Mouse (Mus musculus): ENCODE data around the gene Ttll9. TPM values are rescaled to one million over a fixed set of nuclear protein-coding genes. Genes with fewer than 3 reads are reported as not detected.
A peak's percentile ranks its signal among the peaks of the same experiment; 100 is the strongest.

Ttll9 gene
- total RNA-seq, 2 experiments from 2014 or later = 2.6 to 3.4 TPM

GRCm38 (mm10) chr2:152941106-152941505 is 21.2 kb upstream of the Ttll9 start:
- DNase-seq (ENCODE audit: low spot score in 2 of 2) = no peak

- no peak for DNase-seq (ENCODE audit: low spot score in 2 of 2)
These were observed 20.5 kb upstream of the Ttll9 start for GRCm38 (mm10) chr2:152941776-152942175.

GRCm38 (mm10) chr2:152942898-152943515 is 19.3 kb upstream of the Ttll9 start:
- no peak for DNase-seq (ENCODE audit: low spot score in 2 of 2)

DNA sequence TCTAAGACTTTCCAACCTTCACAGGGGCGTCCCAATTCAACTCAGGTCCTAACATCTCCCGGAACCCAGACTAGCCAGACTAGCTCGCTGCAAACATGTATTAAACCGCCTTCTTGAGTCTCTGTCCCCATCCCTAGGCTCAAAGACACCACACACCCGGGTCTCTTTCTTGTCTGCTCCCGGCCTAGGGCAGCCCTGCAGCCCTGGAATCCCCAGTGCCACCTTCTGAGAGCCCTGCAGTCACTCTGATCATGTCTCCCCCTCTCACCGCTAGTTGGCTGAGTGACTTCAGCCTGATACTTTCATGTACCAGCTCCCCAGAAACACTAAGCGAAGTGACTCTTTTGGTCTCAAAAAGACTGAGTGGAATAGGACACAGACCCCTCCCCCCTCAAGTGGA is 18.7 kb upstream of the Ttll9 start:
- DNase-seq (ENCODE audit: low spot score in 2 of 2) = no peak

GRCm38 (mm10) chr2:152944013-152944412 is 18.3 kb upstream of the Ttll9 start:
- no peak for DNase-seq (ENCODE audit: low spot score in 2 of 2)

DNA sequence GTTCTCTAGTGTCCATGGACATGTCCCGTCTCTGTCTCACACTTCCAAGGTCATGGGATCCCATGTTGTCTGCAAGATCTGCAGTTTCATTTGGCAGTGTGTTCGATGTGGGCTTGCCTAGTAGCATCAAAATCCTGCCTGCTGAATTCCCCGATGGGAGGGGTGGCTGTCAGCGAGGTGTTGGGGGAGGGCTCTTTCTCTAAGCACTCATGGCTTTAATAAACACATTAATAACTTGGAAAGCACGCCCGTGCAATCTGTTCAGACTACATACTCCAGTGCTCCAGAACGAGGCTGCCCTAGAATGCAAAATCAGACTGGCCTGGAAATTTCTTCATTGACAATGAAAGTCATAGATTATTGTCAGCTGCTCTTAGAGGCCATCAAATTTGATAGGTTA is 15.2 kb upstream of the Ttll9 start:
- peak in 1 of 2 experiments; percentile 58 for DNase-seq (ENCODE audit: low spot score in 2 of 2)

- no peak for DNase-seq (ENCODE audit: low spot score in 2 of 2)
These were observed 13.8 kb upstream of the Ttll9 start for GRCm38 (mm10) chr2:152948438-152949020.

DNA sequence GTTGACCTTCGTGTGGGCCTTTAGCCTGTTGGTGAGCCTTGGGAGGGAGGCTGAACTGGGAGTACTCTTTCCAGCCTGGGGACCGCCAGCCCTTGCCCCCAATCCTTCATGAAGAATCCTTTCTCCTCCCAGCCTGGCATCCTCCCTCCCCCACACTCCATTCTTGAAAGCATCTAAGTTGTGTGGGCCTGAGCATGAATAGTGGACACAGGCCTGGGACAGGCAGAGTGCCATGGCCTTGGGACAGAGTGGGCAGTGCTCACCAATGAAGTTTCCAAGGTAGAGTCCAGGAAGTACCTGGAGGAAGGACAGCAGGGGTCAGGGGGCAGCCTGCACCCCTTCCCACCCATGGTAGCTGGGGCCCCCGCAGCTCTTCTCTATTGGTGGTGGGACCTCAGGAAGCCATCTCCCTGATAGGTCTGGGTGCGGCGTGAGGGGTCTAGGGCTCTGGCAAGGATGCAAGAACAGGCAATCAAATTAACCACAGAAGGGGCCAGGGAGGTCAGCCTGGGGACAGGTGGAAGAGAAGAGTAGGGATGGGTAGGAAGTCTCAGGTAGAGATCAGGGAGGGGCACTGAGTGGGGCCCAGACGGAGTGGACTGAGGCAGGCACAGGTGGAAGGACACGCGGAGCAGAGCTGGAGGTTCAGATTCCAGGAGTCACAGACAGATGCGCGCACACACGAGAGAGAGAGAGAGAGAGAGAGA is 11.8 kb upstream of the Ttll9 start:
- no peak for DNase-seq (ENCODE audit: low spot score in 2 of 2)

GRCm38 (mm10) chr2:152951065-152951849 is 11.0 kb upstream of the Ttll9 start, which contains the start of gene Dusp15:
TSS of gene Dusp15 (minus strand) at chr2:152951698.
- DNase-seq (ENCODE audit: low spot score in 2 of 2) = peak; percentile 68 to 76

DNA sequence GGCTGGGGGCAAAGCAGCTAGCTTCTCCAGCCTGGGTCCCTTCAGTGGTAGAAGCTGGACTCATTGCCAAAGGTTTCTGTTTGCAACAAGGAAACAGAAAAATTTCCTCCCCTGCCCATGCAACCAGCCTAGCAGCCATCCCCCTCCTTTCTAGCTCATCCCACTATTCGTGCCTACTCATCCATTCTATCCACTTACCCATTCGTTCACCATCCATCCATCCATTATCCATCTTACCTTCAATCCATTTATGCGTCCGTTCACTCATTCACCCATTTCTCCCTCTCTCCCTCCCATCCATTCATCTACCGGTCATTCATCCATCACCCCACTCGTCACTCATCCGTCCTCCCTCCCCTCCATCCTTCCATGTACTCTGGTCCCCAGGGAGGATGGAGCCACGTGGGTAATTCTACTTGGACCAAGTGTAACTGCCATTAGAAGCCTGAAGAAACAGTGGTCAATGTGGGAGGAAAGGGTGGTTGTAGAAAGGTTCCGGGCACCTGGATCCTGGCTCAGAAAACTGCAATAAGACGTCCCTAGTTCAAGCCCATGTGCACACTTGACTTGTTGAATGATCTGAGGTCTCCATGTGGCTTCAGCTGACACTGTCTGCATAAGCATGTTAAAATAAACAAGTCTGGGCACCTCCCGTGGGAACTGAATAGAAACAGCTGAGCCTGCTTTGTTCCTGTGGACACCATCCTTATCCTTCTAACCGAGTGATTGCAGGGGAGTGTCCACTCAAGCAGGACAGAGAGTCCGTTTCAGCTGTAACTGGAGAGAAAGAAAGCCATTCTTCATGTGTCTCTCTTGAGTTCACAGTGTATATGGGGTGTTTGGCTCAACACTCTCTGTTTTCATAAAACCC is 10.2 kb upstream of the Ttll9 start:
- no peak for DNase-seq (ENCODE audit: low spot score in 2 of 2)

GRCm38 (mm10) chr2:152958116-152958515 is 4.2 kb upstream of the Ttll9 start:
- no peak for DNase-seq (ENCODE audit: low spot score in 2 of 2)

DNA sequence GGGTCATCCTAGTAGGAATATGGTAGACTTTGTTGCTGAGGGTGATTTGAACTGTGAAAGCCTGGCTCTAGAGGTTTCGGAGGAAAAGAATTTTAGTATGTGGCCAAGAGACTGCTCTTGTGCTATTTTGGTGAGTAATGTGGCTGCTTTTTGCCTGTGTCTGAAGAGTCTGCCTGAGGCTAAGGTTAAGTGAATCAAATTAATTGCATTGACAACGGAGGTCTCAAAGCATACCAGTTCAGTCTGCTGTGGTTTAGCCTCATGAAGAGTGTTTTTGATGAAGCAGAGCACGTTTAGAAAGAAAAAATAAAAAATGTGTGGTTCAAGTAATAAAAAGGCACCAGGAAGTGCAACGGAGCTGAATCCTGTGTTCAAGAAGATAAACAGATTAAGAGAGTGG is 3.3 kb downstream of the Ttll9 start:
- no peak for DNase-seq (ENCODE audit: low spot score in 2 of 2)

DNA sequence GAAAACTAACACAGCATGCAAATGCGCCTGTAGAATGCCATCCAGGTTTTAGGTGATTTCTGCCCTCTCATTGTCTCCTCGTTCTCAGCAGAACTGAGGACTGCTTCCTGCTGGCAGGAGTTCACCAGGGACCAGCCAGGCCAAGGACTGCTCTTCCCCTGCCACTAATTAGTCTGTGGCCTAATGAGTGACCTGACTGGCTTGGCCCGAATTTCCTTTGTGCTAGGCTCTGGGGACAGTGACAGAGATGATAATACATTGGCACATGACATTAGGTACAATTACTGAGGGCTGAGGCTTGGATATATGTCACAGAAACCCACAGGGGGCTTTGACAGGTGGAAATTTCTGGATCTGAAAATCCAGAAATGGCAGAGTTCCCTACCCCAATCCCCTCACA is 14.7 kb downstream of the Ttll9 start:
- DNase-seq (ENCODE audit: low spot score in 2 of 2) = no peak

DNA sequence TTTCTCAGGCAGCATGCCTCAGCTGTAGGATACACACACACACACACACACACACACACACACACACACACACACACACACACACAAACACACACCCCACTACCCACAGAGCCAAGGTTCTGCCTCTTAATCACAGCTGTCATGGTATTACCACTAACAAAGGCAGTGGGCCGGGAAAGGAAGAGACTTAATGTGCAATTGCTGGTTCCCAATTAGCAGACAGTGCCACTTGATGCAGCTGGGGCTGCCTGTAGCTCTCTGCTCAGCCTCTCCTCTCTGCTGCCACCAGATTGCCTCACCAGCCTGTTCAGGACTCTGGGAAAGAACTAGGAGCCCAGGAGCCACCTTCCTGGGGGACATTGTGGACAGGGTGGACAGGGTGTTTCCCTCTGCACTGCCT is 23.3 kb downstream of the Ttll9 start:
- DNase-seq (ENCODE audit: low spot score in 2 of 2) = peak; percentile 19 to 21

DNA sequence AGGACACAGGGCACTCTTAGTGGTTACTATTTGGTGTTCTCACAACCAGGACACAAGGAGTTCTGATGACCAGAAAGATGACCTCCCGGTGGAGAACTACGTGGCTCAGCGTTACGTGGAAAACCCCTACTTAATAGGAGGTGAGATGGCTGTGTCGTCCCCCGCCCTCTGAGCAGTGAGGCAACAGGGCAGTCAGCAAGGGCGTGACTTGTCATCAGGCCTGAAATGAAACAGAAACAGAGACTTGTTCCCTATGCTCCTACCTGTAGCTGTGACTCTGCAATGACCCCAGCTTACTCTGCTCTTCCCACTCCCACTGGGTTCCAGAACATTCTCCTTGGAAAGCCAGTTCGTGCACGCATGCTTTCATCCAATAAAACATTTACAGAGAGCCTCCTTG is 29.2 kb downstream of the Ttll9 start:
- DNase-seq (ENCODE audit: low spot score in 2 of 2) = no peak

DNA sequence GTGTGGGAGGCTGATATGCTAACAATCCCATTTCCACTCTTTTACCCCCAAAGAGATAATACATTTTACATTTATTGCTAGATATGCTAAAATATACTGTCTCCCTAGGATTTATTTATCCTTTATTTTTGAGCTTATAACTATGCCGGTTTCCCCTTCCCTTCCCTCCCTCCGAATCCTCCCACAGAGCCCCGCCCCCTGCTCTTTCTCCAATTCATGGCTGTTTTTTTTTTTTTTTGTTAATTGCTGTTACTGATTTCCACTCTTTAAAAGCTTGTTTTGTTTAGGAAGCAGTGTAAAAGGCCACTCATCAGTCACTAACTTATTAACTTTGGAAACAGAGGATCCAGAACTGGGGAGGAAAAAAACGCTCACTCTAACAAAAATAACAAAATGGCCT is 34.8 kb downstream of the Ttll9 start:
- no peak for DNase-seq (ENCODE audit: low spot score in 2 of 2)

DNA sequence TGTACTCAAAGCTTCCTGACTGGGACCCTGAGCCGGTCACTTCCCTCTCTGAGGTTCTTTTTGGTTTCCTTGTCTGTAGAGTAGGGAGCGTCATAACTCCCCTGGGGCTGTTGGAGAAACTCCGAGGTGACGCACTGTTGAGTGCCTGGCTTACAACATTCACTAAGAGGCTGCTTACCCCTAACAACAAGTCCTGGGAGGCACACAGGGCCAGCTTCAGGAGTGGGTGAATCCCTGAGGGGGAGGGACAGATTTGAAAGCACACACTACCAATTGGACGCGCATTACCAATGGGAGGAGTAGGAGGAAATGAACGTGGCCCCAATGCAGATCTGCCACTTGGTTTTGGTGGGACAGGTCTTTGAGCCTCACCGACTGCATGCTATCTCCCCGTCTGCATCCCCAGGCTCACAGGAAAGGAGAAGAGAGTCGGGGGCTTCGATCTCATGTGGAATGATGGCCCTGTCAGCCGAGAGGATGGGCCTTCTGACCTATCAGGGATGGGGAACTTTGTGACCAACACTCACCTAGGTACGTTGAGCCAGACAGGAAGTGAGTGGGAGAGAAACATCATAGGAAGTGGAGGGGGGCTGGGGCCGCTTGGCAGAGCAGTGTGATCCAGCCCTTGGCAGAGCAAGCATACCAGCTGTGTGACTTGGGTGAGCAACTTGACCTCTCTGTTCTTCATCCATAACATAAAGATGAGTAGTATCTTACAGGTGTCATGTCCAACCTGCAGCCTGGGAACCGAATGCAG is 40.4 kb downstream of the Ttll9 start:
- no peak for DNase-seq (ENCODE audit: low spot score in 2 of 2)

- no peak for DNase-seq (ENCODE audit: low spot score in 2 of 2)
These were observed 41.5 kb downstream of the Ttll9 start for GRCm38 (mm10) chr2:153003681-153004338.

GRCm38 (mm10) chr2:153005981-153006380 is 43.7 kb downstream of the Ttll9 start:
- DNase-seq (ENCODE audit: low spot score in 2 of 2) = no peak

Measured in layer of hippocampus, postnatal 10 days (tissue).